Mouse (Mus musculus): Measurements from ENCODE around the gene Ywhab. TPM values are rescaled to one million over a fixed set of nuclear protein-coding genes. Genes with fewer than 3 reads are reported as not detected.

The Ywhab gene
- 276 and 293 TPM in 2 replicates for polyA plus RNA-seq (2014; fragmentation: Nextera tagmentation; extraction: Ambion mirVana)

- no peak for DNase-seq (ENCODE audit: low spot score)
- H3K9me3 ChIP-seq (ENCODE audit: control insufficient read depth, low read length): no peaks in the 10 kb centered on the region
- ATAC-seq (ENCODE audit: low read depth): no peak
- peaks cover 14% of the 10 kb centered on the region for H3K4me1 ChIP-seq (ENCODE audit: control insufficient read depth, insufficient read depth, low read length)
- H3K9ac ChIP-seq (ENCODE audit: low read depth, low read length): peak within 1 kb of the TSS; percentile 91
- H3K27ac ChIP-seq (replicated peaks; ENCODE audit: low read depth, low read length): peak within 1 kb of the TSS; percentile 96
- peak within 1 kb of the TSS; percentile 99 for H3K4me3 ChIP-seq (ENCODE audit: low read depth, low read length)
- H3K27me3 ChIP-seq (replicated peaks; ENCODE audit: control insufficient read depth, insufficient read depth, low read length): no peaks in the 10 kb centered on the region
- peak within 1 kb of the TSS; percentile 58 for H3K4me2 ChIP-seq (ENCODE audit: low read depth, low read length)
- peaks cover 7% of the 10 kb centered on the region; the same call in 1 of the 2 replicates for H3K36me3 ChIP-seq (ENCODE audit: control insufficient read depth, insufficient read depth, low read length)
- under 1% methylated on average over 12 of the region's 14 CpGs for WGBS
Measured at GRCm38 (mm10) chr2:163994654-163994976, at the start of gene Ywhab. Gene Ywhab, plus strand, starts transcription at chr2:163994960.

DNA sequence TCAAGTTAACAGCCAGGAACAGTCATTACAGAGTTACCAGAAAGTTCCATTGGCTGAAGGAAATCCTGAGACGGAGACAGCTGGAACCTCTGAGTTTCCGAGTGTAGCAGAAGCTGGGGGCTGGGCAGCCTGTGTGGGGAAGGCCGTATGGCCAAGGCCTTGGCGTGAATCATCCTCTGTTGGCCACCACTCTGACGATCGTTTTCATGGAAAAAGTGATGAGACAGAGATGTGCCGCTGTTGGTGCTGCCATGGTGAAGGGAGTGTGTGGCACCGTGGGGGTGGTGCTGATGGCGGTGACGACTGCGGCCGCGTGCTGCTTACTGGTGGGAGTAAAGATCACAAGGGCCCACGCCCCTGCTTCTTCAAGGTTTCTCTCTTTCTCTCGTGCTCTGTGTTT is 48.5 kb upstream of the Ywhab start:
- Histone ChIP-seq H3K4me3 (ENCODE audit: low read depth, low read length) (no peak overlapping the region), H3K27me3 (replicated peaks; ENCODE audit: control insufficient read depth, insufficient read depth, low read length) (peaks cover under 1% of the 10 kb centered on the region; the same call in 1 of the 2 replicates), H3K4me1 (ENCODE audit: control insufficient read depth, insufficient read depth, low read length) (no peaks in the 10 kb centered on the region), H3K9me3 (ENCODE audit: control insufficient read depth, low read length) (no peaks in the 10 kb centered on the region), H3K27ac (replicated peaks; ENCODE audit: low read depth, low read length) (no peak overlapping the region), H3K9ac (ENCODE audit: low read depth, low read length) (no peak overlapping the region), H3K4me2 (ENCODE audit: low read depth, low read length) (no peak overlapping the region), H3K36me3 (ENCODE audit: control insufficient read depth, insufficient read depth, low read length) (no peaks in the 10 kb centered on the region)
- 78% methylated on average over 15 of the region's 15 CpGs for WGBS
- ATAC-seq (ENCODE audit: low read depth) (no peak), DNase-seq (ENCODE audit: low spot score) (no peak)

- H3K27me3 ChIP-seq (replicated peaks; ENCODE audit: control insufficient read depth, insufficient read depth, low read length): peaks cover 3% of the 10 kb centered on the region; the same call in 1 of the 2 replicates
Measured at GRCm38 (mm10) chr2:163947976-163948375, 46.8 kb upstream of the Ywhab start.

GRCm38 (mm10) chr2:163951770-163952169 is 43.0 kb upstream of the Ywhab start:
- no peak overlapping the region for H3K4me3 ChIP-seq (ENCODE audit: low read depth, low read length)
- H3K27ac ChIP-seq (replicated peaks; ENCODE audit: low read depth, low read length): no peak overlapping the region
- no peaks in the 10 kb centered on the region for H3K9me3 ChIP-seq (ENCODE audit: control insufficient read depth, low read length)
- no peaks in the 10 kb centered on the region for H3K4me1 ChIP-seq (ENCODE audit: control insufficient read depth, insufficient read depth, low read length)
- H3K36me3 ChIP-seq (ENCODE audit: control insufficient read depth, insufficient read depth, low read length): no peaks in the 10 kb centered on the region
- no peak overlapping the region for H3K9ac ChIP-seq (ENCODE audit: low read depth, low read length)
- H3K4me2 ChIP-seq (ENCODE audit: low read depth, low read length): no peak overlapping the region
- DNase-seq (ENCODE audit: low spot score) (peak; percentile 67), ATAC-seq (ENCODE audit: low read depth) (peak; percentile 74)
- H3K27me3 ChIP-seq (replicated peaks; ENCODE audit: control insufficient read depth, insufficient read depth, low read length): peaks cover 3% of the 10 kb centered on the region; the same call in 1 of the 2 replicates
- WGBS: 17% methylated on average over 4 of the region's 4 CpGs

More at GRCm38 (mm10) chr2:163947976-163948375, 46.8 kb upstream of the Ywhab start:
- H3K9ac ChIP-seq (ENCODE audit: low read depth, low read length): no peak overlapping the region
- no peak overlapping the region for H3K4me3 ChIP-seq (ENCODE audit: low read depth, low read length)
- H3K36me3 ChIP-seq (ENCODE audit: control insufficient read depth, insufficient read depth, low read length): no peaks in the 10 kb centered on the region
- H3K27ac ChIP-seq (replicated peaks; ENCODE audit: low read depth, low read length): no peak overlapping the region
- no peak for DNase-seq (ENCODE audit: low spot score)
- H3K4me1 ChIP-seq (ENCODE audit: control insufficient read depth, insufficient read depth, low read length): no peaks in the 10 kb centered on the region
- no peak for ATAC-seq (ENCODE audit: low read depth)
- H3K4me2 ChIP-seq (ENCODE audit: low read depth, low read length): no peak overlapping the region
- no peaks in the 10 kb centered on the region for H3K9me3 ChIP-seq (ENCODE audit: control insufficient read depth, low read length)
- WGBS: 63% methylated on average over 7 of the region's 7 CpGs

DNA sequence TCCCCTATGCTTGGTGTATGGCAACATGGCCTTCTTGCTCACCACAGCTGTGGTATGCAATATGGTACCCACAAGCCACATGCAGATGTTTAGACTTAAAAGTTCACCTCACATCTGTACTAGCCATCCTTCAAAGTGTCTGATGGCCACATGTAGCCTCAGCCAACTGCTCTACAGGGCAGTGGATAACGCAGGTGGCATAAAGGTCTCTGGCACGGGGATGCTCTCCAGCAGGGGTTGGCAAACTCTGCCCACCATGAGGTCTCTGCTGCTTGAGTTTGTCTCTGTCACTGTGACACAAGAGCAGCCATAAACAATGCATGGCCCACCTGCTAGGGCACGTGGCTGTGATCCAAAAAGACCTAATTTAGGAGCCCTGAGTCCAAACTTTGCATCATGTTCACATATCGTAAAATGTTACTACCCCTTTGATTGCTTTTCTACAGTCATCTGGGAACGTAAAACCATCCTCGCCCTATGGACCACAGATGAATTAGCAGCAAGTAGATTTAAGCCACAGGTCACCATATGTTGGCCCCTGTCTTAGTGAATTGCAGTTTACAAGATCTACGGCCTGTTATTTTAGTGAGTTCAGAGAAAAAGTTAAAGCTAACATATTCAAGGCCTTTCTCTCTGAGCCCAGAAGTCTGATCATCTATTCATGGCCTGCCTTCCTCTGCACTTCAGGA is 41.0 kb upstream of the Ywhab start:
- no peak for DNase-seq (ENCODE audit: low spot score)
- H3K4me2 ChIP-seq (ENCODE audit: low read depth, low read length): no peak overlapping the region
- no peak for ATAC-seq (ENCODE audit: low read depth)
- 70% methylated on average over 7 of the region's 7 CpGs for WGBS
- H3K4me3 ChIP-seq (ENCODE audit: low read depth, low read length): no peak overlapping the region
- no peaks in the 10 kb centered on the region for H3K4me1 ChIP-seq (ENCODE audit: control insufficient read depth, insufficient read depth, low read length)
- H3K36me3 ChIP-seq (ENCODE audit: control insufficient read depth, insufficient read depth, low read length): no peaks in the 10 kb centered on the region
- no peaks in the 10 kb centered on the region for H3K9me3 ChIP-seq (ENCODE audit: control insufficient read depth, low read length)
- H3K9ac ChIP-seq (ENCODE audit: low read depth, low read length): no peak overlapping the region
- H3K27ac ChIP-seq (replicated peaks; ENCODE audit: low read depth, low read length): no peak overlapping the region
- H3K27me3 ChIP-seq (replicated peaks; ENCODE audit: control insufficient read depth, insufficient read depth, low read length): 0 out of 2 replicates have a peak, but pooled peaks cover 3% of the 10 kb centered on the region

GRCm38 (mm10) chr2:163964606-163965560 is 29.9 kb upstream of the Ywhab start:
- peak; percentile 35 for DNase-seq (ENCODE audit: low spot score)

DNA sequence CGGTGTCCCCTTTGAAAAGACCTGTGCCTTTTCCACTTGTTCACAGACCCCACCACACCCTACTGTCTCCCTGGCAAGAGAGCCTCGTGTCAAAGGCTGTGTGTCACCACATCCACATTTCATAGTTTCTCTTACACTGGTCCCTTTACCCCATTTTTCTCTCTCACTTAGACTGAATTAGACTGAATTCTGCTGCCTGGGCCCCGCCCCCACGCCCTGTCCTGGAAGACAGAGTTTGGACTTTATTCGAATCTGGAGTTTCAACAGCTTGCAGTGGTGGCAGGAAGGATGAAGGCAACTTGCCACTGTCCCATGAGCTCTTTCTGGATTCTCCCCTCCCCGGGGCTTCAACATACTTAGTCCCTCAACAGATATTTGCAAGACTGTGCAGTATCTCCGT is 29.1 kb upstream of the Ywhab start:
- DNase-seq (ENCODE audit: low spot score): no peak
- H3K4me3 ChIP-seq (ENCODE audit: low read depth, low read length): no peak overlapping the region
- H3K27ac ChIP-seq (replicated peaks; ENCODE audit: low read depth, low read length): no peak overlapping the region
- H3K4me2 ChIP-seq (ENCODE audit: low read depth, low read length): no peak overlapping the region
- H3K9me3 ChIP-seq (ENCODE audit: control insufficient read depth, low read length): no peaks in the 10 kb centered on the region
- no peaks in the 10 kb centered on the region for H3K27me3 ChIP-seq (replicated peaks; ENCODE audit: control insufficient read depth, insufficient read depth, low read length)
- ATAC-seq (ENCODE audit: low read depth): no peak
- no peak overlapping the region for H3K9ac ChIP-seq (ENCODE audit: low read depth, low read length)
- 75% methylated on average over 7 of the region's 7 CpGs for WGBS
- H3K4me1 ChIP-seq (ENCODE audit: control insufficient read depth, insufficient read depth, low read length): no peaks in the 10 kb centered on the region
- no peaks in the 10 kb centered on the region for H3K36me3 ChIP-seq (ENCODE audit: control insufficient read depth, insufficient read depth, low read length)

More at GRCm38 (mm10) chr2:163964606-163965560, 29.9 kb upstream of the Ywhab start:
- no peaks in the 10 kb centered on the region for H3K4me1 ChIP-seq (ENCODE audit: control insufficient read depth, insufficient read depth, low read length)
- H3K4me3 ChIP-seq (ENCODE audit: low read depth, low read length): no peak overlapping the region
- no peak overlapping the region for H3K9ac ChIP-seq (ENCODE audit: low read depth, low read length)
- no peaks in the 10 kb centered on the region for H3K9me3 ChIP-seq (ENCODE audit: control insufficient read depth, low read length)
- no peak overlapping the region for H3K27ac ChIP-seq (replicated peaks; ENCODE audit: low read depth, low read length)
- 62% methylated on average over 19 of the region's 19 CpGs for WGBS
- H3K27me3 ChIP-seq (replicated peaks; ENCODE audit: control insufficient read depth, insufficient read depth, low read length): no peaks in the 10 kb centered on the region
- ATAC-seq (ENCODE audit: low read depth): peak; percentile 12; the same call in 1 of the 2 replicates
- no peak overlapping the region for H3K4me2 ChIP-seq (ENCODE audit: low read depth, low read length)
- H3K36me3 ChIP-seq (ENCODE audit: control insufficient read depth, insufficient read depth, low read length): no peaks in the 10 kb centered on the region

GRCm38 (mm10) chr2:163968581-163968980 is 26.2 kb upstream of the Ywhab start:
- peak; percentile 62; the same call in 1 of the 2 replicates for ATAC-seq (ENCODE audit: low read depth)
- 2% methylated on average over 5 of the region's 5 CpGs for whole genome bisulfite sequencing

More at GRCm38 (mm10) chr2:163968581-163968980, 26.2 kb upstream of the Ywhab start:
- no peak overlapping the region for H3K4me3 ChIP-seq (ENCODE audit: low read depth, low read length)
- no peaks in the 10 kb centered on the region for H3K9me3 ChIP-seq (ENCODE audit: control insufficient read depth, low read length)
- H3K27me3 ChIP-seq (replicated peaks; ENCODE audit: control insufficient read depth, insufficient read depth, low read length): no peaks in the 10 kb centered on the region
- peak; percentile 46 for DNase-seq (ENCODE audit: low spot score)
- no peaks in the 10 kb centered on the region for H3K4me1 ChIP-seq (ENCODE audit: control insufficient read depth, insufficient read depth, low read length)
- no peak overlapping the region for H3K9ac ChIP-seq (ENCODE audit: low read depth, low read length)
- H3K4me2 ChIP-seq (ENCODE audit: low read depth, low read length): no peak overlapping the region
- no peaks in the 10 kb centered on the region for H3K36me3 ChIP-seq (ENCODE audit: control insufficient read depth, insufficient read depth, low read length)
- H3K27ac ChIP-seq (replicated peaks; ENCODE audit: low read depth, low read length): no peak overlapping the region
